Mouse (Mus musculus) T-helper 1 cell (primary cell): ENCODE data around the gene Gpa33.

Experiments used
- in situ Hi-C: fragments of 300-600 bp; cut with MboI, MseI; formaldehyde crosslinking; loops from one replicate; pipeline ENCODE4 v1.15.1; 2025; ENCODE audit warnings: high pct_unique_total_duplicates

The Gpa33 gene

GRCm38 (mm10) chr1:166130224-166130860 lies at the start of gene Gpa33:
Gene Gpa33 (plus strand): TSS chr1:166130238.
- in situ Hi-C loops, result no loop called here

GRCm38 (mm10) chr1:166088446-166089170 lies 41.4 kb upstream of the Gpa33 start:
- in situ Hi-C loops, result no loop called here

- in situ Hi-C loops, result no loop called here
Measured at GRCm38 (mm10) chr1:166089337-166089736, 40.7 kb upstream of the Gpa33 start.

DNA sequence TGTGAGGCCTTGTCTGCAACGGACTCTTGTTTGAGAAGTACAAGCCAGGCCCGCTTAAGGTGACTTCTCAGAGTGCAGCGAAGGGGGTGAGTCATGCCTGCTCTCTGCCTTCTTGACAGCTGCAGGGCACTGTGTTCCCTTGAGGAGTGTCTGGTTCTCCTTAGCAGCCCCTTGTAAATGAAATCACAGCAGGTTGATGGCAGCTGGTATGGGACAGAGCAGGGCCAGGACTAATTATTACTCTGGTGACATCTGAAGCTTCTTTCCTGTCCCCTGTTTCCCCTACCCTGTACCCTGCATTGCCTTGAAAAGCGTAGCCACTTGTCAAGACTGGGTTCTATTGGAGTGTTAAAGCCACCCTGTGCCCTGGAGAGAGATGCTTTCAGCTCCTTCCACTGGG lies 40.3 kb upstream of the Gpa33 start:
- in situ Hi-C loops, result no loop called here

DNA sequence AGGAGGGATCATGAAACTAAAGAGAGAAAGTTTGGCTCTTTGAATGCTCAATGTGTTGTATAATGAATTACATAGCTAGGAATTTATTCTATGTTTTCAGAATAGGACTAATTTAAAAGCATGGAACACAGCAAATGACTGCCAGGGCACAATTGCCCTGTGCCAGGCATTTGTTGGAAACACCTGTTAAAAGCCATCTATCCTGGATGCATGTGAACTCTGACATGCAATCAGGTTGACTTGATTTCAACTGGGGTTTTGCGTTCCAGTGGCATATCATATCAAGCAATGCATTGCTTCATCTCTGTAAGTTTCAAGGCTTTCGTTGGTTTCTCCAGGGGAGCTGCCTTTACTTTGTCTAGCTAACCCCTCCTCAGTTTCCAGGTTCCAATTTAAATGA lies 39.7 kb upstream of the Gpa33 start:
- in situ Hi-C loops, result no loop called here

DNA sequence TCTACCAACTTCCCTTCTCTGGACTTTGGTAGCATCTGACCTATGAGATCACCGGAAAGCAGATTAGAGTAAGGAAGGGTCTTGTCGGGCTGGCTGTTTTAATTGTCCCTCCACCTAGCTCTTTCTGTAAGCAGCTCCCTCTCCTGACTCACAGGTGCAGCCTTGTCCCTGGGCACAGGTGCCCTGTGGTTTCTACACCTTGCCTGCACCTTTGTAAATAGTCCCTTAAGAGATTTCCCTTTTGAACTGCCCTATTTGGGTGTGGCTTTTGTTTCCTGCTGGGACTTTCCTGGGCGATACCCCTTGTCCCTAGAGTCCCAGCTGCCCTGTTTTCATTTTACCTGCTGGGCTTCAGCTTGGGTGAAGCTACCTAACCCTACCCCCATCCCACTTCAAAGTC lies 35.6 kb upstream of the Gpa33 start:
- in situ Hi-C loops, result no loop called here

- in situ Hi-C loops, result no loop called here
Measured at GRCm38 (mm10) chr1:166098120-166098519, 31.9 kb upstream of the Gpa33 start.

- in situ Hi-C loops, result no loop called here
Measured at GRCm38 (mm10) chr1:166102920-166103608, 27.0 kb upstream of the Gpa33 start.

DNA sequence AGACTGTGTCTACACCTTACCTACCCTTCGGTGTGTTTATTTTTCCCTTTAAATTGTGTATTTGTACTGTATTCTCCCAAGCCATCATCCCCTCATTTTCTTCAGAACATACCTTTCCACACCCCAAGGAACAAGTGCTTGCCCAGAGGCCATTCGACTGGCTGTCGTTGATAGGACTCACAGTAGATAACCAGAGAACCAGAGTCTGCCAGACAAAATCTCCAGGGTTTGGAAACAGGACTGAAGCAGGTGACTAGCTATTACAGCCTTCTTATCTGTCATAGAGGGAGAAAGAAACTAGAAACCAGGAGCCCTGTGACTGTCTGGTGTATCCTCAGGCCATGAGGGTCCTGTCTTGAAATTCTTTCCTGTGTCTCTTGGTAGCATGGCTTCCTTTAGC lies 25.2 kb upstream of the Gpa33 start:
- in situ Hi-C loops, result no loop called here

- in situ Hi-C loops, result no loop called here
Measured at GRCm38 (mm10) chr1:166105464-166105863, 24.6 kb upstream of the Gpa33 start.

- in situ Hi-C loops, result no loop called here
Measured at GRCm38 (mm10) chr1:166114986-166115385, 15.1 kb upstream of the Gpa33 start.

GRCm38 (mm10) chr1:166115719-166116118 lies 14.3 kb upstream of the Gpa33 start:
- in situ Hi-C loops, result no loop called here

- in situ Hi-C loops, result no loop called here
Measured at GRCm38 (mm10) chr1:166117866-166118639, 12.0 kb upstream of the Gpa33 start.

- in situ Hi-C loops, result no loop called here
Measured at GRCm38 (mm10) chr1:166122114-166122513, 7.9 kb upstream of the Gpa33 start.

DNA sequence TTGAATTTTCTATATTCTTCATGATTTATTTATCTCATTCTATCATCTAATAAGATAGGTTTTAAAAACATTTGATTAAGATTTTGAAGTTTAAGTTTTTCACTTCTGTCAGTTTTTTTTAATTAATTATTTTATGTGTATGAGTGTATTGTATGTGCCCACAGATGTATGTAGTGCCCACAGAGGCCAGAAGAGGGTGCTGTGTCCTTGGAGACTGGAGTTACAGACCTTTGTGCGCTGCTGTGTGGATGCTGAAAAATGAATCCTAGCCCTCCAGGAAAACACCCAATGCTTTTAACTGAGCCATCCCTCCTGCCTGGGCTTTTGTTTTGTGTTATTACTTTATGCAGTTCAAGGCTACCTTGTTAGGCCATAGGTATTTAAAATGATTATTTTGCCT lies 7.0 kb upstream of the Gpa33 start:
- in situ Hi-C loops, result no loop called here

GRCm38 (mm10) chr1:166123751-166124150 lies 6.3 kb upstream of the Gpa33 start:
- in situ Hi-C loops, result no loop called here

- in situ Hi-C loops, result no loop called here
Measured at GRCm38 (mm10) chr1:166124932-166125593, 5.0 kb upstream of the Gpa33 start.

DNA sequence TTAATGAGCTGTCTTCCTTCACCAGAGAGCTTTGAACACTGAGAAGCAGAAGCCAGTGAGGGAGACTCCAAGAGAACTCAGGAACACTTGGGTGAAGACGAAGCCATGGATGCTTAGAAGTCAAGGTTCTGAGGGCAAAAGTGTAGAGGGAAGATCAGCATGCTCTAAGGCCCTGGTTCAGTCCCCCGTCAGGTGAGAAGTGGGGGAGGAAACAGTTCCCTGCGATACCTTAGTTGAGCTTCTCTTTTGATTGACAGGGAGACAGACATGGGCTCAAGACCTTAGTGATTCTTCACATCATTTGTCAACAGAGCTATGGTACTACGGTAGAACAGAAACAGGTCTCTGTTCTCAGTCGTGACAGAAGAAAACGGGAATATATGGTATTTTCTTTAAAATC lies 3.7 kb upstream of the Gpa33 start:
- in situ Hi-C loops, result no loop called here

GRCm38 (mm10) chr1:166126795-166127194 lies 3.2 kb upstream of the Gpa33 start:
- in situ Hi-C loops, result no loop called here

GRCm38 (mm10) chr1:166127719-166128118 lies 2.3 kb upstream of the Gpa33 start, which contains the start of gene Dusp27:
Gene Dusp27 (minus strand): TSS chr1:166127922.
- in situ Hi-C loops, result no loop called here

- in situ Hi-C loops, result no loop called here
Measured at GRCm38 (mm10) chr1:166128551-166128950, 1.5 kb upstream of the Gpa33 start.
